Mouse (Mus musculus) intestine, embryonic 16.5 days (tissue): Measurements from ENCODE around the gene Gatad2a. TPM values are rescaled to one million over a fixed set of nuclear protein-coding genes. Genes with fewer than 3 reads are reported as not detected.
"Not testable (repeated sequence)": the region's sequence is repeated elsewhere in the genome, so short reads cannot be mapped to it uniquely, and the experiment has no call there.

Experiments used
- ATAC-seq: fragments of 200-750 bp; cut with Nextera tagmentation; 2 replicates; pipeline ENCODE4 v1.8.0; 2017; ENCODE audit warnings: moderate TSS enrichment, moderate library complexity
- H3K27ac ChIP-seq: fragments of 300-500 bp; sonication (generic); 2 replicates; pipeline ENCODE4 v1.5.1; 2014; ENCODE audit warnings: mild to moderate bottlenecking, low read length
- H3K27me3 ChIP-seq: fragments of 300-500 bp; sonication (generic); replicated peaks from 2 replicates; pipeline ENCODE4 v1.6.1; 2014; ENCODE audit warnings: low read length, control low read depth, mixed read lengths; ENCODE audit not compliant: control insufficient read depth, insufficient read depth
- H3K36me3 ChIP-seq: fragments of 300-500 bp; sonication (generic); 2 replicates; pipeline ENCODE4 v1.6.1; 2014; ENCODE audit warnings: low read length, control low read depth; ENCODE audit not compliant: control insufficient read depth, insufficient read depth
- H3K4me1 ChIP-seq: fragments of 300-500 bp; sonication (generic); 2 replicates; pipeline ENCODE4 v1.6.1; 2014; ENCODE audit warnings: low read length, control low read depth, mixed read lengths; ENCODE audit not compliant: control insufficient read depth, insufficient read depth
- H3K4me2 ChIP-seq: fragments of 300-500 bp; sonication (generic); 2 replicates; pipeline ENCODE4 v1.6.1; 2014; ENCODE audit warnings: low read depth, low read length, control low read depth
- H3K4me3 ChIP-seq: fragments of 300-500 bp; sonication (generic); 2 replicates; pipeline ENCODE4 v1.5.1; 2014; ENCODE audit warnings: mild to moderate bottlenecking, low read length
- H3K9ac ChIP-seq: fragments of 300-500 bp; sonication (generic); 2 replicates; pipeline ENCODE4 v1.6.1; 2014; ENCODE audit warnings: low read depth, low read length
- H3K9me3 ChIP-seq: fragments of 300-500 bp; sonication (generic); 2 replicates; pipeline ENCODE4 v1.6.1; 2016; ENCODE audit warnings: low read length, control low read depth; ENCODE audit not compliant: control insufficient read depth
- WGBS: fragments of 180-500 bp; shearing (Covaris S2); extraction: QIAGEN DNeasy Blood & Tissue Kit; methylation state at CpG from one replicate; pipeline ENCODE4 v1.1.7; 2014; 5-methylcytosine and 5-hydroxymethylcytosine counted together
- polyA plus RNA-seq: library from polyadenylated mRNA; unstranded; fragments of >200 nt; fragmentation: Nextera tagmentation; extraction: Ambion mirVana; gene quantifications from 2 replicates; pipeline ENCODE4 v1.2.1, GENCODE M21; 2015

Gatad2a gene
- polyA plus RNA-seq, 1 experiment from 2014 or later, result 36.0 TPM

GRCm38 (mm10) chr8:70015017-70015416 lies 18.8 kb upstream of the Gatad2a start:
- Histone ChIP-seq H3K9ac (no peak overlapping the region), H3K9me3 (no peaks in the 10 kb centered on the region), H3K27me3 (no peaks in the 10 kb centered on the region), H3K4me1 (no peaks in the 10 kb centered on the region), H3K36me3 (peaks cover 17% of the 10 kb centered on the region), H3K4me3 (no peak overlapping the region), H3K4me2 (no peak overlapping the region), H3K27ac (no peak overlapping the region)
- peak; percentile 45; the same call in 1 of the 2 replicates for ATAC-seq
- 74% methylated on average over 1 of the region's 1 CpGs for WGBS

- WGBS, result 90% methylated on average over 1 of the region's 1 CpGs
- H3K9ac ChIP-seq, result no peak overlapping the region
- no peaks in the 10 kb centered on the region for H3K36me3 ChIP-seq
- H3K27ac ChIP-seq, result no peak overlapping the region
- ATAC-seq, result peak; percentile 45; the same call in 1 of the 2 replicates
- no peaks in the 10 kb centered on the region for H3K4me1 ChIP-seq
- H3K9me3 ChIP-seq, result no peaks in the 10 kb centered on the region
- H3K27me3 ChIP-seq, result no peaks in the 10 kb centered on the region
- no peak overlapping the region for H3K4me3 ChIP-seq
- H3K4me2 ChIP-seq, result no peak overlapping the region
Observed at GRCm38 (mm10) chr8:70012763-70013162, 16.6 kb upstream of the Gatad2a start.

- 79% methylated on average over 3 of the region's 3 CpGs for WGBS
- no peaks in the 10 kb centered on the region for H3K9me3 ChIP-seq
- H3K4me3 ChIP-seq, result no peak overlapping the region
- H3K27ac ChIP-seq, result no peak overlapping the region
- H3K9ac ChIP-seq, result no peak overlapping the region
- H3K4me1 ChIP-seq, result no peaks in the 10 kb centered on the region
- no peaks in the 10 kb centered on the region for H3K36me3 ChIP-seq
- no peak for ATAC-seq
- H3K27me3 ChIP-seq, result no peaks in the 10 kb centered on the region
- H3K4me2 ChIP-seq, result no peak overlapping the region
Observed at GRCm38 (mm10) chr8:70012350-70012749, 16.2 kb upstream of the Gatad2a start.

GRCm38 (mm10) chr8:70010796-70011195 lies 14.6 kb upstream of the Gatad2a start:
- not testable (repeated sequence) for H3K9ac ChIP-seq, H3K9me3 ChIP-seq, H3K36me3 ChIP-seq, H3K27me3 ChIP-seq, H3K4me3 ChIP-seq, ATAC-seq, H3K27ac ChIP-seq, H3K4me2 ChIP-seq, H3K4me1 ChIP-seq
- 89% methylated on average over 14 of the region's 14 CpGs for WGBS

- no peak overlapping the region for H3K9ac ChIP-seq
- no peak overlapping the region for H3K27ac ChIP-seq
- no peak for ATAC-seq
- H3K4me3 ChIP-seq, result no peak overlapping the region
- 50% methylated on average over 2 of the region's 2 CpGs for WGBS
- H3K4me1 ChIP-seq, result peaks cover 4% of the 10 kb centered on the region; the same call in 1 of the 2 replicates
- no peaks in the 10 kb centered on the region for H3K9me3 ChIP-seq
- H3K4me2 ChIP-seq, result no peak overlapping the region
- H3K27me3 ChIP-seq, result no peaks in the 10 kb centered on the region
- H3K36me3 ChIP-seq, result no peaks in the 10 kb centered on the region
Observed at GRCm38 (mm10) chr8:70005178-70005577, 9.0 kb upstream of the Gatad2a start.

GRCm38 (mm10) chr8:70004345-70004744 lies 8.2 kb upstream of the Gatad2a start:
- Histone ChIP-seq H3K4me1 (peaks cover 4% of the 10 kb centered on the region; the same call in 1 of the 2 replicates), H3K4me3 (no peak overlapping the region), H3K27ac (no peak overlapping the region), H3K27me3 (no peaks in the 10 kb centered on the region), H3K9ac (no peak overlapping the region), H3K36me3 (no peaks in the 10 kb centered on the region), H3K9me3 (no peaks in the 10 kb centered on the region), H3K4me2 (no peak overlapping the region)
- no peak for ATAC-seq

GRCm38 (mm10) chr8:70003204-70003657 lies 7.0 kb upstream of the Gatad2a start:
- Histone ChIP-seq H3K27me3 (no peaks in the 10 kb centered on the region), H3K9me3 (no peaks in the 10 kb centered on the region), H3K27ac (no peak overlapping the region), H3K4me1 (peaks cover 4% of the 10 kb centered on the region; the same call in 1 of the 2 replicates), H3K4me2 (no peak overlapping the region), H3K9ac (no peak overlapping the region), H3K4me3 (no peak overlapping the region), H3K36me3 (no peaks in the 10 kb centered on the region)
- 62% methylated on average over 4 of the region's 4 CpGs for WGBS
- ATAC-seq, result no peak

GRCm38 (mm10) chr8:70001892-70002191 lies 5.7 kb upstream of the Gatad2a start:
- H3K27me3 ChIP-seq, ATAC-seq, H3K36me3 ChIP-seq, H3K9me3 ChIP-seq, H3K4me1 ChIP-seq: not testable (repeated sequence)
- Histone ChIP-seq H3K4me3 (peak overlapping the region; percentile 37), H3K4me2 (peak overlapping the region; percentile 53; the same call in 1 of the 2 replicates), H3K9ac (peak overlapping the region; percentile 62; the same call in 1 of the 2 replicates), H3K27ac (peak overlapping the region; percentile 79)
- WGBS, result 39% methylated on average over 7 of the region's 7 CpGs

GRCm38 (mm10) chr8:70001176-70001891 lies 5.2 kb upstream of the Gatad2a start:
- Histone ChIP-seq H3K4me3 (peak overlapping the region; percentile 37), H3K9me3 (no peaks in the 10 kb centered on the region), H3K27me3 (no peaks in the 10 kb centered on the region), H3K9ac (peak overlapping the region; percentile 62), H3K27ac (peak overlapping the region; percentile 79), H3K4me1 (peaks cover 4% of the 10 kb centered on the region; the same call in 1 of the 2 replicates), H3K4me2 (peak overlapping the region; percentile 53), H3K36me3 (no peaks in the 10 kb centered on the region)
- peak; percentile 80 for ATAC-seq
- 2% methylated on average over 16 of the region's 16 CpGs for WGBS

GRCm38 (mm10) chr8:70000226-70000625 lies 4.0 kb upstream of the Gatad2a start:
- H3K27me3 ChIP-seq, result no peaks in the 10 kb centered on the region
- no peak overlapping the region for H3K4me2 ChIP-seq
- no peaks in the 10 kb centered on the region for H3K9me3 ChIP-seq
- H3K9ac ChIP-seq, result no peak overlapping the region
- no peaks in the 10 kb centered on the region for H3K36me3 ChIP-seq
- no peak for ATAC-seq
- H3K4me1 ChIP-seq, result peaks cover 4% of the 10 kb centered on the region
- no peak overlapping the region for H3K27ac ChIP-seq
- 75% methylated on average over 2 of the region's 2 CpGs for WGBS
- H3K4me3 ChIP-seq, result no peak overlapping the region
